Mouse (Mus musculus): ENCODE data around the gene Ctbs. TPM values are rescaled to one million over a fixed set of nuclear protein-coding genes. Genes with fewer than 3 reads are reported as not detected.

Gene Ctbs
- polyA plus RNA-seq, 1 experiment from 2014 or later: 4.2 TPM

GRCm38 (mm10) chr3:146500003-146500809 lies 50.6 kb downstream of the Ctbs start:
- WGBS: under 1% methylated on average over 57 of the region's 57 CpGs
- Histone ChIP-seq H3K9ac (replicated peaks) (peak overlapping the region; percentile 82), H3K36me3 (peaks cover 8% of the 10 kb centered on the region), H3K4me3 (replicated peaks) (peak overlapping the region; percentile 80), H3K4me2 (replicated peaks) (peak overlapping the region; percentile 66), H3K27ac (peak overlapping the region; percentile 77), H3K27me3 (no peaks in the 10 kb centered on the region), H3K4me1 (replicated peaks) (peaks cover 25% of the 10 kb centered on the region), H3K9me3 (no peaks in the 10 kb centered on the region)
- peak; percentile 90 for ATAC-seq

GRCm38 (mm10) chr3:146500810-146501201 lies 51.2 kb downstream of the Ctbs start:
- WGBS: 6% methylated on average over 5 of the region's 5 CpGs
- H3K27me3 ChIP-seq: no peaks in the 10 kb centered on the region
- H3K27ac ChIP-seq: no peak overlapping the region
- H3K9me3 ChIP-seq: no peaks in the 10 kb centered on the region
- H3K4me3 ChIP-seq (replicated peaks): peak overlapping the region; percentile 80
- peak overlapping the region; percentile 82 for H3K9ac ChIP-seq (replicated peaks)
- H3K4me1 ChIP-seq (replicated peaks): peaks cover 25% of the 10 kb centered on the region
- no peak for ATAC-seq
- H3K36me3 ChIP-seq: peaks cover 13% of the 10 kb centered on the region
- peak overlapping the region; percentile 66 for H3K4me2 ChIP-seq (replicated peaks)

- 0 out of 2 replicates have a peak overlapping the region, but pooled peaks have one; percentile 37 for H3K9ac ChIP-seq (replicated peaks)
- H3K27me3 ChIP-seq: no peaks in the 10 kb centered on the region
- H3K9me3 ChIP-seq: no peaks in the 10 kb centered on the region
- peak overlapping the region; percentile 80 for H3K4me3 ChIP-seq (replicated peaks)
- H3K36me3 ChIP-seq: peaks cover 19% of the 10 kb centered on the region
- H3K4me1 ChIP-seq (replicated peaks): peaks cover 25% of the 10 kb centered on the region
- H3K4me2 ChIP-seq (replicated peaks): peak overlapping the region; percentile 66
- no peak overlapping the region for H3K27ac ChIP-seq
- WGBS: 68% methylated on average over 5 of the region's 5 CpGs
- ATAC-seq: no peak
Measured at GRCm38 (mm10) chr3:146501601-146502123, 52.1 kb downstream of the Ctbs start.

GRCm38 (mm10) chr3:146506711-146507110 lies 57.1 kb downstream of the Ctbs start:
- ATAC-seq: no peak
- Histone ChIP-seq H3K4me3 (replicated peaks) (no peak overlapping the region), H3K27ac (no peak overlapping the region), H3K27me3 (no peaks in the 10 kb centered on the region), H3K9me3 (no peaks in the 10 kb centered on the region), H3K4me2 (replicated peaks) (no peak overlapping the region), H3K9ac (replicated peaks) (no peak overlapping the region), H3K36me3 (peaks cover 64% of the 10 kb centered on the region), H3K4me1 (replicated peaks) (peaks cover 13% of the 10 kb centered on the region)
- WGBS: 92% methylated on average over 7 of the region's 7 CpGs

Other genes with a start within 250 kb of the Ctbs start
- gene Lpar3, start 228.8 kb upstream of the Ctbs start, polyA plus RNA-seq (2015; fragmentation: Nextera tagmentation; extraction: Ambion mirVana): 0.13 and 0.35 TPM in 2 replicates
- gene Ssx2ip, start 45.2 kb upstream of the Ctbs start, polyA plus RNA-seq (2015; fragmentation: Nextera tagmentation; extraction: Ambion mirVana): 15.5 and 16.4 TPM in 2 replicates
- 5.5 and 5.8 TPM in 2 replicates for gene Spata1, start 50.0 kb downstream of the Ctbs start, polyA plus RNA-seq (2015; fragmentation: Nextera tagmentation; extraction: Ambion mirVana)
- gene Gng5, start 50.0 kb downstream of the Ctbs start, polyA plus RNA-seq (2015; fragmentation: Nextera tagmentation; extraction: Ambion mirVana): 606 and 609 TPM in 2 replicates
- gene Rpf1, start 71.6 kb downstream of the Ctbs start, polyA plus RNA-seq (2015; fragmentation: Nextera tagmentation; extraction: Ambion mirVana): 52.4 and 55.6 TPM in 2 replicates
- gene Uox, start 120.6 kb downstream of the Ctbs start, polyA plus RNA-seq (2015; fragmentation: Nextera tagmentation; extraction: Ambion mirVana): not detected in 2 replicates
- not detected in 2 replicates for gene Dnase2b, start 165.8 kb downstream of the Ctbs start, polyA plus RNA-seq (2015; fragmentation: Nextera tagmentation; extraction: Ambion mirVana)
- not detected in 2 replicates for gene 4930503B20Rik, start 201.5 kb downstream of the Ctbs start, polyA plus RNA-seq (2015; fragmentation: Nextera tagmentation; extraction: Ambion mirVana)
- 0.52 and 0.63 TPM in 2 replicates for gene Samd13, start 235.8 kb downstream of the Ctbs start, polyA plus RNA-seq (2015; fragmentation: Nextera tagmentation; extraction: Ambion mirVana)